Mouse (Mus musculus): ENCODE measurements around the gene Olfr1418. TPM values are rescaled to one million over a fixed set of nuclear protein-coding genes. Genes with fewer than 3 reads are reported as not detected.

The Olfr1418 gene
- polyA plus RNA-seq, 1 experiment from 2014 or later = not detected

Other genes with a start within 250 kb of the Olfr1418 start
- gene Ms4a2, start 237.3 kb downstream of the Olfr1418 start, polyA plus RNA-seq (2015; fragmentation: Nextera tagmentation; extraction: Ambion mirVana) = 2.6 and 3.0 TPM in 2 replicates
- not detected in 2 replicates for gene Ms4a3, start 220.2 kb downstream of the Olfr1418 start, polyA plus RNA-seq (2015; fragmentation: Nextera tagmentation; extraction: Ambion mirVana)
- not detected in 2 replicates for gene Oosp2, start 200.5 kb downstream of the Olfr1418 start, polyA plus RNA-seq (2015; fragmentation: Nextera tagmentation; extraction: Ambion mirVana)
- not detected in 2 replicates for gene Oosp1, start 169.9 kb downstream of the Olfr1418 start, polyA plus RNA-seq (2015; fragmentation: Nextera tagmentation; extraction: Ambion mirVana)
- gene Oosp3, start 164.0 kb downstream of the Olfr1418 start, polyA plus RNA-seq (2015; fragmentation: Nextera tagmentation; extraction: Ambion mirVana) = not detected in 2 replicates
- gene Gif, start 113.5 kb downstream of the Olfr1418 start, polyA plus RNA-seq (2015; fragmentation: Nextera tagmentation; extraction: Ambion mirVana) = not detected in 2 replicates
- 49.2 and 54.4 TPM in 2 replicates for gene Mrpl16, start 90.7 kb downstream of the Olfr1418 start, polyA plus RNA-seq (2015; fragmentation: Nextera tagmentation; extraction: Ambion mirVana)
- gene Stx3, start 41.7 kb downstream of the Olfr1418 start, polyA plus RNA-seq (2015; fragmentation: Nextera tagmentation; extraction: Ambion mirVana) = 25.5 and 26.5 TPM in 2 replicates
- 0.16 TPM in 1 of 2 replicates, not detected in the other for gene Olfr1417, start 21.8 kb downstream of the Olfr1418 start, polyA plus RNA-seq (2015; fragmentation: Nextera tagmentation; extraction: Ambion mirVana)
- not detected in 2 replicates for gene Olfr1419, start 14.0 kb upstream of the Olfr1418 start, polyA plus RNA-seq (2015; fragmentation: Nextera tagmentation; extraction: Ambion mirVana)
- not detected in 2 replicates for gene Olfr1420, start 25.5 kb upstream of the Olfr1418 start, polyA plus RNA-seq (2015; fragmentation: Nextera tagmentation; extraction: Ambion mirVana)
- 20.0 and 22.5 TPM in 2 replicates for gene Patl1, start 51.3 kb upstream of the Olfr1418 start, polyA plus RNA-seq (2015; fragmentation: Nextera tagmentation; extraction: Ambion mirVana)
- 4.1 and 4.2 TPM in 2 replicates for gene Osbp, start 104.9 kb upstream of the Olfr1418 start, polyA plus RNA-seq (2015; fragmentation: Nextera tagmentation; extraction: Ambion mirVana)
- not detected in 2 replicates for gene Olfr1423, start 180.3 kb upstream of the Olfr1418 start, polyA plus RNA-seq (2015; fragmentation: Nextera tagmentation; extraction: Ambion mirVana)
- not detected in 2 replicates for gene Olfr1424, start 201.6 kb upstream of the Olfr1418 start, polyA plus RNA-seq (2015; fragmentation: Nextera tagmentation; extraction: Ambion mirVana)
- gene Olfr1425, start 216.7 kb upstream of the Olfr1418 start, polyA plus RNA-seq (2015; fragmentation: Nextera tagmentation; extraction: Ambion mirVana) = not detected in 2 replicates
- not detected in 2 replicates for gene Olfr1426, start 230.9 kb upstream of the Olfr1418 start, polyA plus RNA-seq (2015; fragmentation: Nextera tagmentation; extraction: Ambion mirVana)
- not detected in 2 replicates for gene Olfr1427, start 242.3 kb upstream of the Olfr1418 start, polyA plus RNA-seq (2015; fragmentation: Nextera tagmentation; extraction: Ambion mirVana)